Mouse (Mus musculus) neural tube, embryonic 15.5 days (tissue): ENCODE measurements around the gene Slc5a6. TPM values are rescaled to one million over a fixed set of nuclear protein-coding genes. Genes with fewer than 3 reads are reported as not detected.
"Not testable (repeated sequence)": the region's sequence is repeated elsewhere in the genome, so short reads cannot be mapped to it uniquely, and the experiment has no call there.

ENCODE experiments used
- ATAC-seq: fragments of 200-750 bp; cut with Nextera tagmentation; 2 replicates; pipeline ENCODE4 v1.8.0; 2017; ENCODE audit warnings: mild to moderate bottlenecking, moderate TSS enrichment, moderate library complexity; ENCODE audit not compliant: low FRiP score
- H3K27ac ChIP-seq: fragments of 300-500 bp; sonication (generic); replicated peaks from 2 replicates; pipeline ENCODE4 v1.5.1; 2015; ENCODE audit warnings: mild to moderate bottlenecking, inconsistent platforms
- H3K27me3 ChIP-seq: fragments of 300-500 bp; sonication (generic); replicated peaks from 2 replicates; pipeline ENCODE4 v1.6.1; 2015; ENCODE audit warnings: inconsistent platforms
- H3K36me3 ChIP-seq: fragments of 300-500 bp; sonication (generic); 2 replicates; pipeline ENCODE4 v1.6.1; 2015; ENCODE audit warnings: inconsistent platforms
- H3K4me1 ChIP-seq: fragments of 300-500 bp; sonication (generic); 2 replicates; pipeline ENCODE4 v1.6.1; 2015; ENCODE audit warnings: inconsistent platforms
- H3K4me2 ChIP-seq: fragments of 300-500 bp; sonication (generic); 2 replicates; pipeline ENCODE4 v1.6.1; 2015; ENCODE audit warnings: inconsistent platforms, mild to moderate bottlenecking, moderate library complexity
- H3K4me3 ChIP-seq: fragments of 300-500 bp; sonication (generic); replicated peaks from 2 replicates; pipeline ENCODE4 v1.5.1; 2015; ENCODE audit warnings: mild to moderate bottlenecking, inconsistent platforms
- H3K9ac ChIP-seq: fragments of 300-500 bp; sonication (generic); replicated peaks from 2 replicates; pipeline ENCODE4 v1.6.1; 2015; ENCODE audit warnings: mild to moderate bottlenecking, inconsistent platforms
- H3K9me3 ChIP-seq: fragments of 300-500 bp; sonication (generic); replicated peaks from 2 replicates; pipeline ENCODE4 v1.6.1; 2016; ENCODE audit warnings: inconsistent platforms
- WGBS: fragments of 180-500 bp; shearing (Covaris S2); methylation state at CpG from one replicate; pipeline ENCODE4 v1.1.7; 2015; ENCODE audit warnings: mixed read lengths; 5-methylcytosine and 5-hydroxymethylcytosine counted together
- polyA plus RNA-seq: library from polyadenylated mRNA; unstranded; fragments of >200 nt; fragmentation: Nextera tagmentation; extraction: Ambion mirVana; gene quantifications from 2 replicates; pipeline ENCODE4 v1.2.1, GENCODE M21; 2015

The Slc5a6 gene
- polyA plus RNA-seq, 1 experiment from 2014 or later = 17.8 TPM

DNA sequence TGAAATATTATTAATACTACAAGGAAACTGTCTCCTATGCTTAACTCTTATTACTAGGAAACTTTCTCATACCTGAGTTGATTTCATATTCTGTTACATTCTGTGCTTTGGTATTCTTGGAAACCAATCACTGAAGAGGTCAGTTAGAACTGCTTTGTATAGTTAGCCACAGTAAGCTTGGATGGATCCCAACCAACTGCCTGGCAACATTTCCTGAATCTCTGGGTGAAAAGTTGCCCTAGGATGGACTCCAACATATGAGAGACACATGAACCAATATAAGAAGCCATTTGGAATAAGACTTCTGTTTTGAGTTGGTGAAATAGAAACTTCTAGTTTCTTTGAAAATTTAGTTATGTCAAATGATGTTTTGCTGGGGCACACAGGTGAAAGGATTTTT, 24.1 kb downstream of the Slc5a6 start:
- H3K27me3 ChIP-seq = no peaks in the 10 kb centered on the region
- no peak overlapping the region for H3K4me2 ChIP-seq
- H3K36me3 ChIP-seq = no peaks in the 10 kb centered on the region
- no peak overlapping the region for H3K9ac ChIP-seq
- no peaks in the 10 kb centered on the region for H3K4me1 ChIP-seq
- no peak for ATAC-seq
- H3K9me3 ChIP-seq = no peaks in the 10 kb centered on the region
- no peak overlapping the region for H3K4me3 ChIP-seq
- no peak overlapping the region for H3K27ac ChIP-seq

- H3K4me1 ChIP-seq = no peaks in the 10 kb centered on the region
- no peaks in the 10 kb centered on the region for H3K9me3 ChIP-seq
- no peak overlapping the region for H3K9ac ChIP-seq
- no peak overlapping the region for H3K27ac ChIP-seq
- no peaks in the 10 kb centered on the region for H3K27me3 ChIP-seq
- 13% methylated on average over 4 of the region's 4 CpGs for WGBS
- no peak overlapping the region for H3K4me2 ChIP-seq
- no peak for ATAC-seq
- no peak overlapping the region for H3K4me3 ChIP-seq
- no peaks in the 10 kb centered on the region for H3K36me3 ChIP-seq
Observed at GRCm38 (mm10) chr5:31023254-31023653, 25.5 kb downstream of the Slc5a6 start.

GRCm38 (mm10) chr5:31022690-31023089, 26.0 kb downstream of the Slc5a6 start:
- Histone ChIP-seq H3K9ac (no peak overlapping the region), H3K4me3 (no peak overlapping the region), H3K27ac (no peak overlapping the region), H3K4me1 (no peaks in the 10 kb centered on the region), H3K4me2 (no peak overlapping the region), H3K36me3 (no peaks in the 10 kb centered on the region), H3K27me3 (no peaks in the 10 kb centered on the region), H3K9me3 (no peaks in the 10 kb centered on the region)
- whole genome bisulfite sequencing = 57% methylated on average over 1 of the region's 1 CpGs
- ATAC-seq = no peak

DNA sequence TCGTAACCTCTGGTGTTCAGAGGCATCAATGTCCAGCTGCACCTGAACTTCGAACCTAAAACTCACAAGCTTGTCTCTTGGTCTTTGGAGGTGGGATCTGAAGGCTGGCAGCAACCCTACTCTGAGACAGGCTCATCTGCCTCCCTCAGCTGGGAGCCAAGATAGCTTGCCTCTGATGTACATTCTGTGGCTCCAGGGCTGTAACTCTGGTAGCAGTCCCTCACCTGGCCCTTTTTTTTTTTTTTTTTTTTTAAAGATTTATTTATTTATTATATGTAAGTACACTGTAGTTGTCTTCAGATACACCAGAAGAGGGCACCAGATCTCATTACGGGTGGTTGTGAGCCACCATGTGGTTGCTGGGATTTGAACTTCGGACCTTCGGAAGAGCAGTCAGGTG, 26.9 kb downstream of the Slc5a6 start:
- not testable (repeated sequence) for ATAC-seq, H3K27me3 ChIP-seq
- 90% methylated on average over 5 of the region's 5 CpGs for WGBS

DNA sequence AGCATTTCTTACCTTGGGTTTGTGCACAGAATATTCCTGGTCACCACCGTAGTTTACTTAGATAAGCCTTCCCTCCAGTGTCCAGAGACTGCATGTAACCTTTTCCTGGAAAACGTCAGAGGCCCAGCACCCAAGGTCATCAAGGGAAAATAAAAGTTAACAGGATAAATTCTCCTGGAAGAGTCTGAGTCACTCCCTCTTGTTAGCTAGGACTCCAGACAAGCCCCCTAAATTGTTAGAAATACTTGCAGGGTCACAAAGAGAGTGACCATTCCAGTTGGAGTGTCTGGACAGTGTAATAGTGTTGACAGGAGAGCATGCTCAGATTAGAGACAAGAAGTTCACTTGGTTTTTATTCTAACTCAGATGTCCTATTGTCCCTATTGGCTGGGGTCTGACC, 32.8 kb downstream of the Slc5a6 start:
- no peak for ATAC-seq
- Histone ChIP-seq H3K9ac (no peak overlapping the region), H3K36me3 (no peaks in the 10 kb centered on the region), H3K27ac (no peak overlapping the region), H3K4me3 (no peak overlapping the region), H3K9me3 (no peaks in the 10 kb centered on the region), H3K4me1 (no peaks in the 10 kb centered on the region), H3K27me3 (no peaks in the 10 kb centered on the region), H3K4me2 (no peak overlapping the region)
- WGBS = 75% methylated on average over 2 of the region's 2 CpGs

More for the DNA sequence above, 26.9 kb downstream of the Slc5a6 start:
- not testable (repeated sequence) for H3K4me3 ChIP-seq, H3K27ac ChIP-seq, H3K4me2 ChIP-seq, H3K9me3 ChIP-seq, H3K36me3 ChIP-seq, H3K9ac ChIP-seq, H3K4me1 ChIP-seq

DNA sequence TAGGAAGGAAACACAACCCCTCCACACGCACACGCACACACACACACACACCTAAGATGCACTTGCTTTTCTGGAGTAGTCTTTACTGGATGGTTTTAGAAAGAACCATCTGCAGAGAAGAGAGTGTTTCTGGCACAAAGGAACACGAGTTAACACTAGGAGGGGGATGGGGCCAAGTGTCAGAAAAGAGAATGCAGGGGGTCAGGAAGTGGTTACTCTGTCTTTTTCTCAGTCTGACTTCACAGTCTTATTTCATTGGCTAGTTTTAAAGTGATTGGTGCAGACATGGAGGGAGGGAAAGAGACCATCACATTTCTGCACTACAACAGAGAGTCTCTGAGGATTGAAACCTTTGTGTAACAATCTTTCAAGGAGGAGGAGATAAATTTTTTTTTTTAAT, 36.0 kb downstream of the Slc5a6 start:
- Histone ChIP-seq H3K27ac (no peak overlapping the region), H3K27me3 (no peaks in the 10 kb centered on the region), H3K9ac (no peak overlapping the region), H3K36me3 (no peaks in the 10 kb centered on the region), H3K4me2 (no peak overlapping the region), H3K9me3 (no peaks in the 10 kb centered on the region), H3K4me1 (no peaks in the 10 kb centered on the region), H3K4me3 (no peak overlapping the region)
- WGBS = 76% methylated on average over 3 of the region's 3 CpGs
- no peak for ATAC-seq

- H3K27me3 ChIP-seq = no peaks in the 10 kb centered on the region
Observed at GRCm38 (mm10) chr5:31004184-31004583, 44.5 kb downstream of the Slc5a6 start.

GRCm38 (mm10) chr5:31001560-31001959, 47.2 kb downstream of the Slc5a6 start:
- 87% methylated on average over 4 of the region's 4 CpGs for WGBS
- H3K4me2 ChIP-seq = no peak overlapping the region
- no peak overlapping the region for H3K9ac ChIP-seq
- H3K9me3 ChIP-seq = no peaks in the 10 kb centered on the region
- no peaks in the 10 kb centered on the region for H3K27me3 ChIP-seq
- no peak overlapping the region for H3K4me3 ChIP-seq
- ATAC-seq = no peak
- H3K36me3 ChIP-seq = no peaks in the 10 kb centered on the region
- no peaks in the 10 kb centered on the region for H3K4me1 ChIP-seq
- no peak overlapping the region for H3K27ac ChIP-seq

More at GRCm38 (mm10) chr5:31004184-31004583, 44.5 kb downstream of the Slc5a6 start:
- H3K4me1 ChIP-seq = no peaks in the 10 kb centered on the region
- no peaks in the 10 kb centered on the region for H3K9me3 ChIP-seq
- H3K4me3 ChIP-seq = no peak overlapping the region
- H3K9ac ChIP-seq = no peak overlapping the region
- no peak overlapping the region for H3K27ac ChIP-seq
- ATAC-seq = peak; percentile 69; the same call in 1 of the 2 replicates
- H3K4me2 ChIP-seq = no peak overlapping the region
- H3K36me3 ChIP-seq = no peaks in the 10 kb centered on the region
- 4% methylated on average over 5 of the region's 5 CpGs for WGBS

GRCm38 (mm10) chr5:31000993-31001392, 47.7 kb downstream of the Slc5a6 start:
- WGBS = 93% methylated on average over 2 of the region's 2 CpGs
- H3K27ac ChIP-seq = no peak overlapping the region
- H3K27me3 ChIP-seq = no peaks in the 10 kb centered on the region
- no peak overlapping the region for H3K9ac ChIP-seq
- no peaks in the 10 kb centered on the region for H3K4me1 ChIP-seq
- H3K9me3 ChIP-seq = no peaks in the 10 kb centered on the region
- no peak overlapping the region for H3K4me3 ChIP-seq
- ATAC-seq = no peak
- no peaks in the 10 kb centered on the region for H3K36me3 ChIP-seq
- H3K4me2 ChIP-seq = no peak overlapping the region

GRCm38 (mm10) chr5:31000122-31000521, 48.6 kb downstream of the Slc5a6 start:
- Histone ChIP-seq H3K27ac (no peak overlapping the region), H3K9me3 (no peaks in the 10 kb centered on the region), H3K36me3 (no peaks in the 10 kb centered on the region), H3K9ac (no peak overlapping the region), H3K27me3 (no peaks in the 10 kb centered on the region), H3K4me2 (no peak overlapping the region), H3K4me3 (no peak overlapping the region), H3K4me1 (no peaks in the 10 kb centered on the region)
- ATAC-seq = no peak
- 77% methylated on average over 7 of the region's 7 CpGs for WGBS

GRCm38 (mm10) chr5:30999324-30999723, 49.4 kb downstream of the Slc5a6 start:
- no peaks in the 10 kb centered on the region for H3K36me3 ChIP-seq
- no peaks in the 10 kb centered on the region for H3K4me1 ChIP-seq
- H3K9me3 ChIP-seq = no peaks in the 10 kb centered on the region
- no peak overlapping the region for H3K27ac ChIP-seq
- WGBS = 69% methylated on average over 5 of the region's 5 CpGs
- no peak overlapping the region for H3K9ac ChIP-seq
- no peak overlapping the region for H3K4me3 ChIP-seq
- H3K27me3 ChIP-seq = no peaks in the 10 kb centered on the region
- ATAC-seq = no peak
- H3K4me2 ChIP-seq = no peak overlapping the region

DNA sequence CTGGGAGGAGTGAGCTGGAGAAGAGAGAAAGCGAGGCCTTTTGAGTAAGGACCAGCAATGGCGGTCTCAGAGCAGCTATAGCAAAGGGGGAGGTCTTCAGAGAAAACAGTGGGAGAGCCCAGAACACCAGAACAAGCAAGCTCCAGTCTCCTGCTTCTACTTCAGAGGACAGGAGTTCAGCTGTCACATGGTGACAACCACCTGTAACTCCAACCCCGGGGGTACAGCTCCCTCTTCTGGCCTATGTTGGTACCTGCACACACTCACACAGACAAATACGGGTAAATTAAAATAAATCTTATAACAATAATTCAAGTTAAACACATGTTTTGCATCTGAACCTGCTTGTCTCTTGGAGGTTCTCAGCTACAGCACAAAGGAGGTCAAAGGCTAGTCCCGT, 50.4 kb downstream of the Slc5a6 start:
- no peak overlapping the region for H3K4me2 ChIP-seq
- no peaks in the 10 kb centered on the region for H3K36me3 ChIP-seq
- ATAC-seq = no peak
- no peaks in the 10 kb centered on the region for H3K9me3 ChIP-seq
- WGBS = 29% methylated on average over 5 of the region's 5 CpGs
- H3K4me3 ChIP-seq = no peak overlapping the region
- no peaks in the 10 kb centered on the region for H3K27me3 ChIP-seq
- H3K4me1 ChIP-seq = no peaks in the 10 kb centered on the region
- H3K9ac ChIP-seq = no peak overlapping the region
- no peak overlapping the region for H3K27ac ChIP-seq
